Mouse (Mus musculus) frontal cortex, adult (tissue): Measurements from ENCODE around the gene Cask.

ENCODE experiments used
- ATAC-seq: cut with Nextera tagmentation; 2 replicates; pipeline ENCODE4 v1.9.2; 2017; ENCODE audit warnings: mild to moderate bottlenecking, moderate library complexity, mixed read lengths; ENCODE audit not compliant: low TSS enrichment

Cask gene

DNA sequence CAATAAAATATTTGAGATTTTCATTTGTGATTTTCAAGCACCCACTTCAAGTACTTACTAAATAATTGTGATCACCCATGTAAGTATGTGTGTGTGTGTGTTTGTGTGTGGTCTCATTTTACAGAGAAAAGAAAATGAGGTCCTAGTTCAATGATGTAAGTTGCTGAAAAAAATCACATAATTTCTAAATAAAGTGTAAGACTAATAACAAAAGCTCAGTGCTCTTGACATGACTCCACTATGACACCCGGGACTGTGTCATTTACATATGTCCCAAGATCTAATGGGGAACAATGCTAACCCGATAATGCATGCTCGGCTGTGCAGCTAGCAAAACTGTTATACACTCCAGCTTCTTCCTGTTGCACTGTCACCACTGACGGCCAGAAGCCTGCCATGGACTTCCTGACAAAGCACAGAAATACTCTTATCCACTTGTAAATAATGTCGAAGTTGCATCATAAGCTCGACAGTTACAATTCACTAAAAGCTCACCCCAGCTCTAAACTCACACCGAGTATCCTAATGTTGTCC, 130.8 kb downstream of the Cask start:
- ATAC-seq, result no peak

DNA sequence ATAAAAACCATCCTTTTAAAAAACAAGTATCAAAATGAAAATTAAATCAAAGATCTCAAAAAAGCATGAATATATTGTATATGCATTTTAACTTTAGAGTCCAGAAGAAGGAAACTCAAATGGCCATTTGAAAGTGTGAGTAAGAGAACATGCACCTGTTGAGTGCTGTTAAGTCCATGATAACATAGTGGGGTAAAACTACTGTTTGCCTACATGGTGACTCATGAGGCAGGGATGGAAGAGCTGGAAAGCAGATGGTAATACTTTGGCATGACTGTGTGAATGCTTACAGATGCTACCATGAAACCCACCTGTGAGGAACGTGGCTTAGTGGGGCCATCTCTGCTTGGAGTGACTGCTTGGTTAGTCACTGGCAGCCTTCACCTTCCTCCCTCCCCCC, 132.9 kb downstream of the Cask start:
- no peak for ATAC-seq

DNA sequence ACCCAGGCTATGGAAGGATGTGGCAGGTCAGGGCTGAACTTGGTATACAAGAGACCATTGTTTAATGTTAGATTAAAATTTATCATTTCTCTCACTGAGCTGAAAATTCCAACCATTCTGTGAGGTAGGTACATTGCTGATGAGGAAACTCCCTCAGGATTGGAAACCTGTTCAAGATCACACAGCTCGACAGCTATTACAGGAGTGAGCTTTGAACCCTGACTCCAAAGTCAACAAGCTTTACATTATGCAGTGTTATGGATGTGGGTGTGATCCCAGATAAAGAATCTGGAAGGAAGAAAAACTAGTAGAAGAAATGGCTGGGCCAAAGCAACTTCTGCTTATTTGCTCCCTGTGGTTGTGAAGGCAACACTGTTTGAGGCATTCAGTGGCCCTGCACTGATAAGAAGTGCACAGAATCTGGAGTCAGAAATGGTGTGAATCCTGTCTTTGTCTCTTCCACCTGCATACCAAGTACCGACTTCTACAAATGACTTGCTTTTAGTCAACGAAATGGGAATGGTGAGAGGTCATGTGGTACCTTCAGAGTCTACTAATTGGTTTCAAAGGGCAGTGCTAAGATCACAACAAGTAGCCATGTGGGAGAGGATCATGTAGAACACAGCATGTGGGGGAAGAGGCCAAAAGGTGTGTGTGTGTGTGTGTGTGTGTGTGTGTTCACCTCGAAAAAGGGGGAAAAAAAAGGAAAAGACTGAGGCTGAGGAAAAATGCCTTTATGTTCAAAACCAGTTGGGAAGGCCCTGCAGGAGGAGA, 134.2 kb downstream of the Cask start:
- no peak for ATAC-seq

DNA sequence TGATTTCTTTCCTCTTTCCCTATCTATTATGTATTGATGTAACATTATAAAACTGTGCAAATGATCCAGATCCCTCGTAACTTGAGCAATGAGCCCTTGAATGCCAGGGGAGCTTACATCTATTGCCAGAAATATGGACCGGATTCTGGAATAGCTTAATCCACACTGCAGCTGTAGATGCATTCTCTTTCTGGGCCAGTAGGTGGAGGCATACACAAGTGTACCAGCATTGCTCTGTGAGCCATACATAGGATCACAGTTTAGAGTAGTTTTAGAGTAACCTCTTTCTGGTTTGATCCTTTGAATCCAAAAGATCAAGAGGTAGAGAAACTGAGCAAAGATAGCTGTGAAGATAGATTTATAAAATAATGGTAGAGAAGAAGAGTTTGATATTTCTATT, 141.0 kb downstream of the Cask start:
- peak; percentile 89 for ATAC-seq

DNA sequence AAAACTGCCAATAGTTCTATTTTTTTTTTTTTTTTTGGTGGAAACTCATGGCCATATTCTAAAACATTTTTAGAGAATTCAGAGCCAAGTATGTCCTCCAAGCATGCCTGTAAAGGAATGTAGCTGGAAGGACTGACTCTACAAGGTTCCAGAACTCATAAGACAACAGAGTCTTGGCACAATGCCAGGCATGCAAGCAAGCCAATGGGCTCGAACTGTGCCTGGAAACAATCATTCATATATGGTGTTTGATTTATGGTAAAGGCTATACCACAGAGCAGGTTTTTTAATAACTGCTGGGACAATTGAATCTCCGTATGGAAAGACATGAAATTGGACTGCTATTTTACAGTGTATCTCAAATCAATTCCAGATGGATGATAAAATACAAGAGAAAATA, 146.1 kb downstream of the Cask start:
- no peak for ATAC-seq

DNA sequence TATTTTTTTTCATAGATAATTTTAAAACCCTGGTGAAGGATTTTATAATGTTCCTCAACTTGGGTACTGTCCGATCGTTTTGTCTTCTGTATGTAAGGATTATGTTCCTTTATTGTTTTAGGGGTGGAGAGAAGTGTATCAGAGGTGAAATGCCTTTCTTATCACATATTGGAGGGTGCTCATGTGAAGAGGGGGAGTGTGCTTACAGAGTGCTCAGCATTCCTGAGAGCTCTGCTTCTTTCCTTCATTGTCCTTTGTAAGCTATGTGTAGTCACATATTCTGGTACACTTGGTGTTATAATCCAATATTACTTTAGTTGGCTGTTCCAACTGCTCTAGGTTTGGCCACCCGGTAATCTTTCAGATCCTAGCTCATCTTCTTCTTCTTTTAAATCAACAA, 150.5 kb downstream of the Cask start:
- no peak for ATAC-seq

DNA sequence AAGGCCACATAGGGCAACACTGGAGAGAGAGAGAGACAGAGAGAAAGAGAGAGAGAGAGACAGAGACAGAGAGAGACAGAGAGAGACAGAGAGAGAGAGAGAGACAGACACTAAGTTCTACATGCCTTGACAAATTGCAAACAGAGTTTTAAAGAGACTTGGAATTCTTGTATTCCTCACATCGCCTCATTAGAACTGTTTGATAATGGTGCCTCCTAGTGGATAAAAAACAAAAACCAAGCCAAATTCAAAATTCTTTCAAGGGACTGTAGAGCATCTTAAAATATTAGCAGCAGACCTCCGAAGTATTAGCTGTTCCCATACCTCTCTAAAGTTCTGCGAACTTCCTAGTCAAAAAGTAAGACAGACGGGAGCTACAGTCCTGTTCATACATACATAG, 159.3 kb downstream of the Cask start:
- ATAC-seq, result peak; percentile 62

DNA sequence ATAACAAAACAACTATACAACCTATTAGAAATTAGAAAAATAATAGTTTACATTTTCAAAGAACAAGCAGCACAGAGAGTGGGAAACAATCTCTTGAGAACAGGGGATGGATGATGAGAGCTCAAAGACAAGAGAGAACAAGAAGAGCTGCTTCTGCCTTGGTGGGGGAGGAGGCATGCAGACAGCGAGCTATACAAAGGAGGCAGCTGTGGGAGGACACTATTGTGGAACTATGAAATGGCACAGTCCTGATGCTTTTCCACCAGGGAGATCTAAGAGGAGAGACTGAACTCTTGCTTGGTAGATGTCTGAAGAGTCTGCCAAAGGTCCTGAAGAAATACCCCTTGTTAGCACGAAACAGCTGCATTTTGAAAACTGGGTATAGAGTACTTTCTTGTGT, 162.8 kb downstream of the Cask start:
- ATAC-seq, result peak; percentile 95

DNA sequence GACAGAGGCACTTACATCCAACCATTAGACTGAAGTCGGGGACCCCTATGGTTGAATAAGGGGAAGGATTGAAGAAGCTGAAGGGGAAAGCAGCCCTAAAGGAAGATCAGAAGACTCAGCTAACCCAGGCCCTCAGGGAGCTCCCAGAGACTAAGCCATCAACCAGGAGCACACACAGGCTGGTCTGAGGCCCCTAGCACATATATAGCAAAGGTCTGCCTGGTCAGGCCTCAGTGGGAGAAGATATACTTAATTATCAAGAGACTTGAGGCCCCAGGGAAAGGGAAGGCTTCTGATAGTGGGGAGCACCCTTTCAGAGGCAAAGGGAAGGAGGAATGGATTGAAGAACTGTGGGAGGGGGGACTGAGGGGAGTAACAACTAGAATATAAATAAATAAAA, 164.6 kb downstream of the Cask start:
- no peak for ATAC-seq

DNA sequence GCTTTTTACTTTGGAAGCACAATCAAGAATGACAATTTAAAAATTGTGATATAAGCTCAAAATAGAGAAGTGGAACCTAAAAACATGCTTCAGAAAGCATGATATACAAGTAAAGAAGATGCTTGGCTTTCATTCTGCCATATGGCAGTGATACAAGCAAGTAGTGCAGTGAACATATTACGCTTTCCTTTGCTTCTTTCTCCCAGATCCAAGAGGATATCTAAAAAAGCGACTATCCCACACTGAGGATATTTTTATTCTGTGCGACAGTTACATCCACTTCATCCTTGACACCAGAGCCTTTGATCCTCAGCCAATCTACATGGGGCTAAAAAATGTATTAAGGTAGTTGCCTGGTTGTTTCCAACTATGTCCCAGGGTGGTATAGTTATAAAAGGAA, 169.4 kb downstream of the Cask start:
- peak; percentile 86 for ATAC-seq

DNA sequence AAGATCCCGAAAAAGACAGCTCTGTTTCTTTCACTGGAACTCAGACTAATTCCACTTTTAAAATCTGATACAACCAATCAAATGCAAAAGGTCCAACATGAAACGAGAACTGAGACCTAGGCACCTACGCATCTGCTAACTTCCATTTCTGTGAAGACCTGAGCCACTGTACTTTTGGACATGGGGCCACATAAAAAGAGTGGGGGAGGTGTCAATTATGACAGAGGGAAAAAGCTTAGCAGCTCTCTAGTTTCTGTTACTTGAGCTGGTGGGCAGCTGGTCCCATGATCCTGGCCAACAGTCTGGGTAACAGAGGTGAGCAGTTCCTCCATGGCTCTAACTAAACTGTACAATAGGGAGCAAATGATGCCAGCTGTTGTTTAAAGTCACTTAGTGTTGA, 178.2 kb downstream of the Cask start:
- no peak for ATAC-seq

DNA sequence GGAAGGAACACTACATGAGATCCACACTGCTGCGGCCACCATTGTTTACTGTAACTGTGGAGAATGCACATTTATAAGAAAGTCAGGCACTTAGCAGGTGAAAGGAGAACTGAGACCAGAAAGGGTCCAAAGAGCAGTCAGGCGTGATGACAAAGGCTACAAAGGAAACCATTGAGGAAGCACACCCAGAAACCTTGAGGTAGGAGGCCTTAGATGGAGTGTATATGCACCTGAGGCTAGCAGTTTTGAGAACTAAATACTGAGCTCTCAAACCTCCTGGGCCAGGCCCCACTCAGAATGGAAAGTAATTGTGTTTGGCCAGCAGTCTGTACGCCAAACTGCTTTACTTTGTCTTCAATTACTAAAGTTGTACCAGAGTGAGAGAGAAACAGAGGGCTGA, 180.8 kb downstream of the Cask start:
- ATAC-seq, result no peak

DNA sequence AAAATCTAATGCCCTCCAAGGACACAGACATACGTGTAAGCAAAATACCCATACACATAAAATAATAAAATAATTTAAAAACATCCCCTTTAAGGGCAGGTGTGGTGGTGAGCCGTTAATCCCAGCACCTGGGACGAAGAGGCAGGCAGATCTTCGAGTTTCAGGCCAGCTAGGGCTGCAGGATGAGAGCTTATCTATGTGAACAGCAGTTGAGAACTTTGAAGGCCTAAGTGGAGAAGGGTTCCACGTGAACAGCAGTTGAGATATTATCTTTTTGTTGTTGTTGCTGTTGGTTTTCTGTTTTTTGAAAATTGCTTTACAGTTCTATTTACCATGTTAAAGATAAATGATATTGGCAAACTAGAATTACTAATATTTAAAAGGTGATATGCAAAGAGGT, 182.3 kb downstream of the Cask start:
- ATAC-seq, result no peak

DNA sequence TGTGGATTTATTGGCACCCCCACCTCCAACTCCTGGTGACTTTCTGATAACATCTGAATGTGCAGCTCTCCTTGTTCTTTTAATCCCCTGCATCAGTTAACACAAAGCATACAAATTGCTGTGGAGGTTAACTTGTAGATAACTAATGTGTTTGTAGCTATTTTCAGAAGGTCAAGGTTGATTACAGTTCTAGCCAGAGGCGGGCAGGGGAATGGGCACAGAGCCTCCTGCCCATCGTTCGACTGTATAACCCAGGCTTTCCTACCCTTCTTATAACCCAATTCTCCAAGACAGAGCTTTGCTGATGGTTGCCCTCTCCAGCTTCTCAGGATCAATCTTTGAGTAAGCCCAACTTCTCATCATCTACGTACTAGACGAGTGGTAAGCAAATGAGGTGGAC, 190.1 kb downstream of the Cask start, which contains the start of gene Gpr82:
Gpr82 (plus strand) TSS at position 301 of the 400 bp plus-strand sequence.
- no peak for ATAC-seq

DNA sequence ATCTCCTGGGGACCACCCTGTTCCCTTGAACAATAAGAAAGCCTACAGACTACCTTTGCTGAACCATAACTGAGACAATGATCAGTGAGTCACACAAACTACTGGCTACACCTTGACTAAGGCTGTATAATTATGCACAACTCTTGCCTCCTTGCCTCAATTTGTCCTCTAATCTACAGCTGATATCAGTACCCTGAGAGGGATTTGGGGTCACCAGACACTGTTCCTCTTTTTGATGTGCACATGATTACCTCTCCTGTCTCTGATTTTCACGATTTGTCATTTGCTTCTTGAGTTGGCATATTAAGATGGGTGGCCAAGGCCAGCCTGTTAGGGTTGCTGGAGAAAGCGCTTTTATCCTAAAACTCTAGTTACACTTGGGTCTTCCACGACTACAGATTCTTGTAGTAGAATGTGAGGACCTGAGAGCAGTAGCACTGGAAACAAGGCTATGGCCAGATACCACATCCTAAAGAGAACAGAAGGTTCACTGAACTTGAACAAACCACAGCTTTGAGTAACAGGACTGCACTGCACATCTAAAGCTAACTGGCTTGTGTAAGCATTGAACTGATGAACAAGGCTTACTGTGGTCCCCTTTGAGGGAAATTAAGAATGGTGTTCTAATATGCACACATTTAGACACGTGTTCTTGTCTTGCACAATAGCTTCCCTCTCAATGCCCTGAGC, 191.8 kb downstream of the Cask start:
- ATAC-seq, result no peak

DNA sequence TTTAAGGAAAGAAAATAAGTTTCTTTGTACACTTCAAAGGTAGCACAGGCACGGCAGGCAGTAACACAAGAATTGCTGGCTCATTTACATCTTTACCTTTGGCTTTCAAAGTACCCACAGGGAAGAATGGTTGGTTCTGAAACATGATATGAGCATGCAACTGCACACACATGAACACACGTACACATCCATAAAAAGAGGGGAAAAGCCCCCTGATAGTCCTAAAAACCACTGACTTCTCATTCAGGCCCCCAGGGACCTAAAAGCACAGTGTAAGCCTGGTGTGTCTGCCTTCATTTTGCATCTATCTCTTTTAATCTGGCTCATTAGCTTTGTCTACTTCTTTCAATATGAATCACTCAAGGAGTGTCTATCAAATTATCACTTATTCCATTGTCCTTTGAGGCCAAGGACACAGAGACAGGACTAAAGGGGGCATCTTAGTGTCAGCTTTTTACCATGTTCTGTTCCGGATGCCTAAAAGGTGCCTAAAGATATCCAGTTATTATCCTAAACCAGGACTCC, 192.5 kb downstream of the Cask start:
- no peak for ATAC-seq

DNA sequence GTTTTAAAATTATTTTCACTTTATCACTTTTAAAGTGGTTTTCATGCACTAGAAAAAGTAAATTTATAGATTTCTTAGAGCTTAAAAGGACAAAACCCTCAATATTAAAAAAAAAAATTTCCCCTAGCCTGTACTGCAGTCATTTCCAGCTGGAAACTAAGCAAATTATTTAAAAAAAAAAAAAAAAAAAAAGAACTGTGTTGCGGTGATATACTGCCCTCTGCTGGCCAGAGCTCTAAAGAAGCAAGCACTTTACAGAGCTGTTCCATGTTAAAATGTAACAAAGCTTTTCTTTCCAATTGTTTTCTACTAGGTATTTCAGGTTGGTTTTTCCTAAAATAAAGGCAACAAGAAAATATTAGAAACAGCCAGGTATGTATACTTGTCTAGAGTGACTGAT, 194.4 kb downstream of the Cask start:
- no peak for ATAC-seq

DNA sequence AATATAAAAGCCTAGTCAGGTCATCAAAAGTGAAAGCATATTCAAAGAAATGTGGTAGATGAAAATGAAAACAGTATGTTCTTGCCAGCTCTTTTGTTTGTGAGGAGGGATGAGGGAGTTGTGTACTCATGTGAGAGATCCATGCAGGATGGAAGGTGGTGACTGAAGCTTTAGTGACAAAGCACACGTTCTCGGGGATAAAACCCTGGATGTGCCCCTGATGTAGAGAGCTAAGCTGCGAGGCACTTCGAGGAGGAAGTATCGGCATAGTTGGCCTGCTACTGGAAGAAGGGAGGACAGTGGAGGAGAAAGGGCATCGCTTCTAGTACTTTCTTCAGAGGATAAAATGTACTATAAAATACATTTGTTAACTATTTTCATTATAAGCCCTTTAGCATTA, 195.3 kb downstream of the Cask start:
- ATAC-seq, result no peak

DNA sequence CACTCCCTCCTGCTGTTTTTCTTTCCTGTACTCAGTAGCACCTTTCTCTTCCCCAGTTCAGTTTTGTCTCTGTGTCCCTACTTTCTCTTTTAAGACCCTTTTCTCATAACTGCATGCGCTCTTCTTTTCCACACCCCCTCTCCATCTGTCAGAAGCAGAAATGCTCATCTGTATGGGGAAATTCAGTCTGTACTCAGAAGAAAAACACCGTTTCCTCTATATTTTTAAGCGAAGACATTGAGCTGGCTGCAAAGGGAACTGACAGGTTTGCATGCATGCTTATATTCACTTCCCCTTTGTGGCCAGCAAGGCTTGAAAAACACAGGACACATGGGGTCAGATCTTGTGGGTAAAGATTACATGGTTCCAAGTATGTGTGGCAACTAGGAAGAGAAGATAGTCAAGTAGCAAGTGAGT, 196.2 kb downstream of the Cask start:
- ATAC-seq, result peak; percentile 78

DNA sequence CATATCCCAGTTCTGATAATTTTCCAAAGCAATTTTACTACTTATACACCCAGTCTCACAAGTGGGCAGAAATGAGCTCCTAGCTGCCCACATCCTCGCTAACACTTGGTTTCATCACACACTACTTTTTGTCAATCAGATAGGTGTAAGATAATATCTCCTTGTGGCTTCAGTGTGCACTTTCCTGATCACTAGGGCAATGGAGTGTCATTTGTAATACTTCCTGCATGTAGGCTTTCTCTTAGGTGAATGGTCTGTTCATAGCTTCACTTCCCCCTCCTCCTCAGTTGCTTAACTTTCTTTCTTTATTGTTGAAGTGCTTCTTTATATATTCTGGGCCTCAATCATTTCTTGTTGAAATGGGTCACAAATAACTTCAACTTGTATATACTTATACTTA, 198.9 kb downstream of the Cask start:
- no peak for ATAC-seq

DNA sequence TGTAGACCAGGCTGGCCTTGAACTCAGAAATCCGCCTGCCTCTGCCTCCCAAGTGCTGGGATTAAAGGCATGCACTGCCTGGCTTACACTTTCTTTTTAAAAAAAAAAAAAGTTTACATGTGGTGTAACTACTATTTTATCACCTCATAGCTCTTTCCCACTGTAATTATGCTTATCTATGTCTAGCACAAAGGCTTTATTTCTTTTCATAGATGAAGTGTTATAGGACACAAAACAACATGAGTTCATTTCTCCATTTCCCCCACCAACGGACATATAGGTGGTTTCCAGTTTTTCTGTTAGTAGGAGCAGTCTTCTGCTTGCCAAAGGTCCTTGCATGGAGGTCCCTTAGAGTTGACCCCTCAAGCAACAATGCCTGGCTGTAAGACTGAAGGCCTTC, 199.3 kb downstream of the Cask start:
- ATAC-seq, result no peak

DNA sequence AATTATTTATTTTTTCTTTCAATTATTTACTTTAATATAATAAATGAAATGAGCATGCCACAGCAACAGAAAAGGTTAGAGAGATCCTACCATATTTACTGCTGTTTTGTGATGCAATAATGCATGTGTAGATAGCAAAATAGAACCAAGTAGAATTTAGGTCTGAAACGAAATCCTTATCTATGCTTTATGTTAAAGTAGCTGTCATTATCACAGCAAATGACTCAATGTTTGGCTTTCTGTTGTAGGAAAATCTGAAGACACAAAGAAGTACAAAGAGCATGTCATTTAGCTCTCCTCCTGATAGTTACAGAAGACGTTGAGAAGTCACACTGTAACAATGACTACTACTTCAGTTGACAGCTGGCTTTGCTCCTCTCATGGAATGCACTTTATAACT, 212.3 kb downstream of the Cask start:
- ATAC-seq, result no peak

DNA sequence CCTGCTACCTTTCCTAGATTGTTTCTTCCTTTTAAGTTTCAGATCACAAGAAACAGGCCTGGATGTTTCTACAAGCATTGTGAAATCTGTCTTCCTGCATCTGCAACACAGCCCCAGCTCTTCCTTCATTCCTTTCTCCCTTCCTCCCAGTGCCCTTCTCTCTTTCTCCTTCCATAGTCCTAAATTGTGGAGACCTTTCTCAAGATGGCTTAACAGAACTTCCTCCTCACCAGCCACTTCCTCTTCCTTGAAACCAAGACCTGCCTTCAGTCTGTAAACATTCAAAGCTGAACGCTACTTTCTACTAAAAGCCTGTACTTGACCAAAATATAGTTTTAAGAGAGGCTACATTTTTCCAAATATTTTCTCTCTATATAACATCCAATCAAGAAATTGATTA, 214.8 kb downstream of the Cask start:
- ATAC-seq, result no peak
